Mouse (Mus musculus): Measurements from ENCODE around the gene Usp18.

DNA sequence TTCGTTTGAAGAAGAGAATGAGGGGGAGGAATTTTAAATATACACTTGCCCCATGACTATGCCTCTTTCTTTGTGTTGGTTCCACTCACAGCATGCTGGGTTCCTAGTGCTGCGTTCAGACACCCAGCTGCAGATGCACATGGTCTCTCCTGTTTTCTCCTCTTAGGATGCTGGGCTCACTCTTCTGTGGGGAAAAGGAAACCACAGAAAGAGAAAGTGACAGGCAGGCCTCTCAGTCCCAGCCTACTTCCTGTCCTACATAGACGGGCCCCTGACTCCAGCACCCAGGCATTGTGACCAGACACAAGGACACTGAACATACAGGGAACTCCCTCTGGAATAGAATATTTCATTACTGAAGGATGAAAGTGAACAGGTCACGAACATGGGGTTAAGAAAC lies 19.7 kb upstream of the Usp18 start:
- TF ChIP-seq CTCF (IDR thresholded peaks at IDR 0.05; ENCODE audit: borderline replicate concordance, insufficient read depth, low read depth, low read length): no peak
- TF ChIP-seq POLR2A (IDR thresholded peaks at IDR 0.05; ENCODE audit: borderline replicate concordance, insufficient read depth, low read length): no peak
